Mouse (Mus musculus): ENCODE measurements around the gene Gm39566.

The Gm39566 gene

GRCm38 (mm10) chr11:69797924-69798323 is 17.2 kb downstream of the Gm39566 start:
- DNase-seq (ENCODE audit: low spot score in 2 of 2) = no peak

- no peak for DNase-seq (ENCODE audit: low spot score in 2 of 2)
Observed at GRCm38 (mm10) chr11:69795983-69796435, 19.1 kb downstream of the Gm39566 start.

GRCm38 (mm10) chr11:69795168-69795982 is 19.7 kb downstream of the Gm39566 start, which contains the start of gene Chrnb1:
Chrnb1 (minus strand) TSS chr11:69795943.
- peak; percentile 59 to 77 for DNase-seq (ENCODE audit: low spot score in 2 of 2)

GRCm38 (mm10) chr11:69793429-69793828 is 21.7 kb downstream of the Gm39566 start:
- DNase-seq (ENCODE audit: low spot score in 2 of 2) = no peak

GRCm38 (mm10) chr11:69791420-69791819 is 23.7 kb downstream of the Gm39566 start:
- DNase-seq (ENCODE audit: low spot score in 2 of 2) = no peak

GRCm38 (mm10) chr11:69789431-69789830 is 25.7 kb downstream of the Gm39566 start:
- no peak for DNase-seq (ENCODE audit: low spot score in 2 of 2)

- DNase-seq (ENCODE audit: low spot score in 2 of 2) = no peak
Observed at GRCm38 (mm10) chr11:69787306-69787705, 27.8 kb downstream of the Gm39566 start.

GRCm38 (mm10) chr11:69784793-69785272 is 30.3 kb downstream of the Gm39566 start:
- no peak for DNase-seq (ENCODE audit: low spot score in 2 of 2)

GRCm38 (mm10) chr11:69781828-69782227 is 33.3 kb downstream of the Gm39566 start:
- no peak for DNase-seq (ENCODE audit: low spot score in 2 of 2)

- DNase-seq (ENCODE audit: low spot score in 2 of 2) = no peak
Observed at GRCm38 (mm10) chr11:69778985-69779384, 36.1 kb downstream of the Gm39566 start.

- DNase-seq (ENCODE audit: low spot score in 2 of 2) = no peak
Observed at GRCm38 (mm10) chr11:69778258-69778982, 36.7 kb downstream of the Gm39566 start.

GRCm38 (mm10) chr11:69777504-69778257 is 37.4 kb downstream of the Gm39566 start:
- DNase-seq (ENCODE audit: low spot score in 2 of 2) = no peak

GRCm38 (mm10) chr11:69776488-69776887 is 38.6 kb downstream of the Gm39566 start:
- no peak for DNase-seq (ENCODE audit: low spot score in 2 of 2)

GRCm38 (mm10) chr11:69775716-69776115 is 39.4 kb downstream of the Gm39566 start:
- DNase-seq (ENCODE audit: low spot score in 2 of 2) = no peak

- DNase-seq (ENCODE audit: low spot score in 2 of 2) = no peak
Observed at GRCm38 (mm10) chr11:69774961-69775360, 40.1 kb downstream of the Gm39566 start.

- no peak for DNase-seq (ENCODE audit: low spot score in 2 of 2)
Observed at GRCm38 (mm10) chr11:69767625-69767909, 47.5 kb downstream of the Gm39566 start.

GRCm38 (mm10) chr11:69766872-69767624 is 48.0 kb downstream of the Gm39566 start:
- DNase-seq (ENCODE audit: low spot score in 2 of 2) = no peak

- peak; percentile 53 to 71 for DNase-seq (ENCODE audit: low spot score in 2 of 2)
Observed at GRCm38 (mm10) chr11:69766126-69766609, 48.9 kb downstream of the Gm39566 start.

GRCm38 (mm10) chr11:69765221-69766125 is 49.6 kb downstream of the Gm39566 start, which contains the start of gene Zbtb4:
Zbtb4 (plus strand) TSS chr11:69765912.
- DNase-seq (ENCODE audit: low spot score in 2 of 2) = no peak

- no peak for DNase-seq (ENCODE audit: low spot score in 2 of 2)
Observed at GRCm38 (mm10) chr11:69763551-69763950, 51.5 kb downstream of the Gm39566 start.

Measured in frontal cortex, postnatal 25 days (tissue).